Mouse (Mus musculus) thymus, postnatal 10 days (tissue): Measurements from ENCODE around the gene Tbc1d13.
A peak's percentile ranks its signal among the peaks of the same experiment; 100 is the strongest.
"Not testable (repeated sequence)": the region's sequence is repeated elsewhere in the genome, so short reads cannot be mapped to it uniquely, and the experiment has no call there.

Experiments
- DNase-seq, 2 experiments: peaks; one replicate each; pipeline ENCODE4 v3.0.0; 2021; ENCODE audit warnings: low spot score in 2 of 2

Gene Tbc1d13

DNA sequence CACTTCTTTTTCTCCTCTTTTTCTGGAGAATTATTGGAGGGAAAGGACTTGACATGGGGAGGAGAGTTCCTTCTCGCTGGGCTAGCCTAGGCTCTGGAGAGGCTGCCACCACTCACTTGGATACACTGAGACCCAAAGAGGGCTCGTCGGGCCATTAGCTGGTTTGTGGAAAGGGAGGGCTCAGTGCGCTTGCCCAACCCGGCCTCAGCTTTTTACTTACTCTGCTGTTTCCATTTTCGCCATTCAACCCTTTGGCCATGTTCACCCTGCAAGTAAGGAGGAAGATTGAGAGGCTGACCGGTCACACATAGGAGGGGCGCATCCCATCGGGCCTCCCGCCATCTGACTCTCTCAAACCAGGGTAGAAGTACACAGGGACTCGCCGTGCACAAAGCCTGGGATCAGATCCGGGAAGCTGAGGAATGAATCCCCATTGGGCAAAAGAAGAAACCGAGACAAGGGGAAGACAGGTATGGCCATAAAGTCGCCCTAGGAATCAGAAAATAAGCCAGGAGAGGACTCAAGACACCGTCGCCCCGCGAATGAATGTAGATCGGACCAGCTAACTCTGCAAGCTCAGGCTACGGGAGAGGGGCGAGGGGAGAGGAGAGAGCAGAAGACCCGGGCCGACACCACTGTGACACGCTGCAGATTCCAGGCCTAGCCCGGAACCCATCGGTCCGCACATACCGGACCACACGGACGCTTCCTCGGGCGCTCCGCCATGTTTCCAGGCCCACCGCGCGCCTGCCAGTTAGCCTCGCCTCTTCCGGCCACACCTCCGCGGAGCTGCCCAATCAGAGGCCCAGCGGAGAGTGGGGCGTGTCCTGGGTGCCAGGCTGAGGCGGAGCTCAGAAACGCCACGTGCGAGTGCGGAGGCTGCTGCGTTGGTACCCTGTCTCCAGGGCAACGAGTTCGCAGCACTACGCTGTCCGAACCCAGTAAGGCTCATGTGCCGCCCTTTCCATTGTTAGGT is 44.4 kb downstream of the Tbc1d13 start, which contains the start of gene Spout1:
Spout1 (minus strand) TSS at position 760 of the 976 bp plus-strand sequence.
- DNase-seq, result peak; percentile 88

DNA sequence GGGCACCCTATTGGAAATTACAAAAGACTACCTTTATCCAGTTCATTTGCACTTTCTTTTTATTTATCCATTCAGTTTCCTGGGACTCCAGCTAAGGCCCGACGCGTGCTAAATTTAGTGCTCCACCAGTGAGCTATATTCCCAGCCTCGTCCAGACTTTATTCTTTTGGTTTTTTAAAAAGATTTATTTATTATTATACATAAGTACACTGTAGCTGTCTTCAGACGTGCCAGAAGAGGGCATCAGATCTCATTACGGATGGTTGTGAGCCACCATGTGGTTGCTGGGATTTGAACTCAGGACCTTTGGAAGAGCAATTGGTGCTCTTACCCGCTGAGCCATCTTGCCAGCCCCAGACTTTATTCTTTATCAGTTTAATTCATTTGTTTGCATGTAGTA is 45.2 kb downstream of the Tbc1d13 start:
- not testable (repeated sequence) for DNase-seq

DNA sequence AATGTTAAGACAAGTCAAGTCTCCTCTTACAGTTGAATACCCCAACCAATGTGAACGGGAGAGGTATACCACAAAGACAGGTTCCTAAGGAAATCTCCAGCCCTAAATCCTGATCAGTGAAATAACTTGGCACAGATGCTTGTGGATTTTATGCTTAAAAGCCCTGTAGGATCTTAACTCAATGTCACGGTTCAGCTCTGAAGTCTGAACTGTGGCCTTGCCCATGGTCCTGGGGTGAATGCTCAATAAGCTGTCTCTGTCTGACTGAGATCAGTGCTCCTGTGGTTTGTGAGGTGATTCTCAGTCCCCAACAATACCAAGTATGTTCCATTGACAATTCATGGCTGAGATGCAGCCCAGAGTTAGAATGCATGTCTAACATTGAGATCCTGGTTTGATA is 48.9 kb downstream of the Tbc1d13 start:
- no peak for DNase-seq

DNA sequence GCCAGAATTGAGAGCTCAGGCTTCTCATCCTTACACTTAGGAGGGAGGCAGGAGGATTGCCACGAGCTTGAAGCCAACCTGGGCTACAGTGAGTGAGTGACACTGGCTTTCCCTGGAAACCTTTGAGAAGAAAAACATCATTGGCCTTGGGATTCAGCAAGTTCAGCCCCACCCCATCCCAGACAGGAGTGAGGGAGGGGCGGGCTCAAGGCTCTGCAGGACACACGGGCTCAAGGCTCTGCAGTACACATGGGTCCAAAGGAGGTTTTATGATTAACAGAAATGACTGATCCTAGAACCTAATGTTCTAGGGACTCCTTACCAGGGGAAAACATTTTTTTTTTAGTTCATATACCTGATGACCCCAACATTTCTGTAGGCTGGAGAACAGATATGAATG is 50.2 kb downstream of the Tbc1d13 start:
- no peak for DNase-seq

DNA sequence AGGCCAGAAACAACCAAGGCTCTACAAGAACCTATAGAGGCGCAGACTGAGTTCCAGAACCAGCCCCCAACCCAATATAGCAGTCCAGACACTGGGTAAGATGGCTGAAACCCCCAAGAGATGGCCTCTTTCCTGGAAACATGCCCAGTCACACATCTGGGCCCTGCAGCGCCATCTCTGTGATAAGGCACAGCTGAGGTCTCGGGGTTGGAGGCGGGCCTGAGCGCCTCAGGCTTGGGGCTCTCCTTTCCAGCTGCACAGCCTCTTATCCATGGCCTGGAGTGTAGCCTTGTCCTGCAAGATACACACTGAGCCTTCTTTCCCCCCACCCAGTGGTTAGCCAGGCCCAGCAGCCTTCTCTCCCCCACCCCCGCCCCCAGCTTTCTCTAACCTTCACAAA is 51.7 kb downstream of the Tbc1d13 start:
- no peak for DNase-seq

DNA sequence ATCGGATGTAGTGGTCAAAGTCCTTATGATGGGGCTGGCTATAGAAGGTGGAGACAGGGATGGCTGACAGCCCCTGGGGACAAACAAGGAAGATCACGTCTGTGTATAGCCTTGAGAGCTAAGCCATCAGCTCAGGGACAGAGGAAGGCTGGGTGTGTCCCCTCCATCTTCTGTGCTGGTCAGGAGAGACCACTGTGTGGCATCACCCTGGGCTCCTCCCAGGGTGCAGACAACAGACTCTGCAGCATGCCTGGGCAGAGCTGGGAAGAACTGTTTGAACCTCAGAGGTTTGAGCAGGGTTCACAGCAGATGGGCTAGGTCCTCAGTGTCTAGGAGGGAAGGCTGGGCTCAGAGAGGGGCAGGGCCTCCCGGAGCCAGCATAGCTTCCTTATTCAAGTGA is 52.1 kb downstream of the Tbc1d13 start:
- no peak for DNase-seq

DNA sequence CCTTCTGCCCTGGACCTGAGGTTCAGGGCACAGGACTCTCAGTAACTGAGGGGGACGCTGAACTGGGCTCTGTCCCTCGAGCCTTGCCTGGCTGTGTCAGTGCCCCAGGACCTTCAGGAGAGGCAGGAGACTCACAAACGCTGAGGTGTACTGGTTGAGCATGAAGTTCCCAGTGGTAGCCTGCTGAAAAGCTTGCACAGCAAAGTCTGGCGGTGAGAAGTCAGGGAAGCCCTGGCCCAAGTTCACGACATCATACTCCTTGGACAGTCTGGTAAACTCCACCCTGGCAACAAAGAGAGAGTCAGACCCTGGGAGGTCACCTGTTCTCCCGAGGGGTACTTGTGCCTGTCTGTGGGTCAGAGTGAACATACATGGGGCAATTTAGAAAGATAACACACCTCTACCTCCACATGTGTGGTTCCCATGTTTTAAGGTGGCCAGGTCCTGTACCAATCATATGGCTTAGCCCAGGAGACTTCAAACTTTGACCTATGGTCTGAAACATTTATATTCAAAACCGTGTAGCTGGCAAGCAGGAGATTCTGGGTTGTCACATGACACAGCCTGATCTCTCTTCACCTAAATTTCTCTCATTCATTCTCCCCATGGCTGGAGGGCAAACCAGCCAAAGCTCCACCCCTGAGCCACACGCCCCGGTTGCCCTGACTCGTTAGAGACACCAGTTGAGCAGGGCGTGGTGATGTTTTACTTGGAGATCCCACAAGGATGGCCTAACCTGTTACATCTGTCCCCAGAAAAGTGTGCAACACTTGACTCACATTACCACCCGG is 58.4 kb downstream of the Tbc1d13 start:
- no peak for DNase-seq

DNA sequence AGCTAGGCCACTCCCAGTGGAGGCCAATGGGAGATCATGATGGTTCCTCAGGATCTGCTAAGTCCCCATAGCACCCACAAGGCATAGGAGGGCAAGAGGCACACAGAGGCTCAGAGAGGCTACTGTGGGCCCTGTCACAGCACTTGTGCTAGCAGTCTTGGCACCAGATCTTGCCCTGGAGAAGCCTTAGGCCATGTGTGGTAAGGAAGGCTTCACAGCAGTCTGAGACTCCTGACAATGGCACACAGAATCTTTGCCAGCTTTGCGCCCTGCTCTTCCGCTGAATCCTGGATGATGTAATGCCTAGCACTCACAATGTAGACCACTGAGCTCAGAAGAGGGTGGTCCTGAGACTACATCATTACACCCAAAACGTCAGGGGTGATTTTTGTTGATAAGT is 61.1 kb downstream of the Tbc1d13 start:
- no peak for DNase-seq

DNA sequence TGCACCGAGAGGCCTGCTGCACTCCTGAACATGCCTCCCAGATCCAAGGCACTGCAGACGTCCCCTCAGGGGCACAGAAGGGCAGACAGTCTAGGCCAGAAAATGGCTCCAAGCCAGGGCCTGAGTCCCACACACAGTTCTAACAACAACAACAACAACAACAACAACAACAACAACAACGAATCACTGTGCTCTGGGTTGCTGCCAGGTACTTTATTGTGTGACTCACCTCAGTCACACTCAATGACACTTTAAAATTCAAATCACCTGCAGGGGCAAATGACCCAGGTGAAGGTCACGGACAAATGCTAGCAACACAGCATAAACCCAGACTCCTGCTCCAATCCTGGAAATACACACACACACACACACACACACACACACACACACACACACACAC is 64.5 kb downstream of the Tbc1d13 start:
- DNase-seq, result no peak

DNA sequence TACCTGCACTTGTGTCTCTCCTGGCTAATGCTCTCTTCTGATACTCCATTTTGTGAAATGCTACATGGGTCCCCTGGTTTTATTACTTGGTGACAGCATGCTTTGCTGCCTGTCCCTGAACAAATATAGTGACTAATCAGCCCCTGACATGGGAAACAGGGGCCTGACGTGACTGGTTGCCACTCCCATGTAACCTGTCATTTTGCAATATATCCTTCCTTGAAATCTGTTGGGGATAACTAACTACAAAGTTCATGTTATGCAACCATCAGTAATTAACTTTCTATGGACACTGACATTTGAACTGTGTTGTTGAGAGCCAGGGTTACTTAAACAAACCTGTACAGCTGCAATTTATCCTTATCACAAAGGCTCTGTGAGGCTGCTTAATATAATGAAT is 66.4 kb downstream of the Tbc1d13 start:
- DNase-seq, result no peak

DNA sequence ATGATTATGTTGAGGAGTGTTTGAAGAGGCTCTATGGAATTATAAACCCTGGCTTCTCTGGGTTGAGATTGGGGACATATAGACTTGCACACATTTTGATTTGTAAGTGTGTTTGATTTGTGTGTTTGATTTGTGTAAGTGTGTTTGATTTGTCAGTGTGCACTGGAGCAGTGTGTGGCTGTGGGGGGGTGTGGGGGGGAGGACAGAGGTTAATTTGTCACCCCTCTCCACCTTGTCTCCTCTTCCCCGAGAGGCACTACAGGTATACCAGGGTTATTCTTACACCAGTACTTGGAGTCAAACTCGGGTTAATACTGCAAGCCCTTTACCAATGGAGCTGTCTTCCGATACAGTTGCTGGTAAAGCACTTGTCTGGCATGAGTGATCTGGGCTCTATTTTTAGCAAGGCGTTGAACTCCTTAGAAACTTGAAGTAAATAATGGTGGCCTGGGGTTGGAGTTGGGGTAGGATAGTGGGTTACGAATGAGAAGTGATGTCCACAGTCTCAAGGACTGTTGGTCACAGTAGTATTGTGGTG is 66.9 kb downstream of the Tbc1d13 start:
- no peak for DNase-seq
